Mouse (Mus musculus) left cerebral cortex, postnatal 14 days (tissue): ENCODE results near the gene Crybb2. TPM values are rescaled to one million over a fixed set of nuclear protein-coding genes. Genes with fewer than 3 reads are reported as not detected.

Experiments used
- total RNA-seq, 2 experiments: library from RNA; stranded (reverse); gene quantifications; 2 replicates each; pipeline ENCODE4 v1.2.3; 2021

The Crybb2 gene
- total RNA-seq, 2 experiments from 2014 or later, result not detected

Other genes with a start within 250 kb of the Crybb2 start
- gene Myo18b, start 173.8 kb downstream of the Crybb2 start, total RNA-seq, result 1 to 10 TPM; 2.8 to 3.0 TPM
- 10 to 100 TPM; 59.1 to 59.7 TPM for gene Grk3, start 54.3 kb downstream of the Crybb2 start, total RNA-seq
- 1 to 10 TPM; 3.4 to 4.2 TPM for gene Crybb3, start 11.5 kb upstream of the Crybb2 start, total RNA-seq
- gene 2900026A02Rik, start 151.1 kb upstream of the Crybb2 start, total RNA-seq, result 10 to 100 TPM; 55.8 to 63.6 TPM
- not detected for gene Tmem211, start 156.8 kb upstream of the Crybb2 start, total RNA-seq
- 100 to 1,000 TPM; 100 to 110 TPM for gene Sgsm1, start 240.7 kb upstream of the Crybb2 start, total RNA-seq